Mouse (Mus musculus): Measurements from ENCODE around the gene Glmn. TPM values are rescaled to one million over a fixed set of nuclear protein-coding genes. Genes with fewer than 3 reads are reported as not detected.

Glmn gene
- polyA plus RNA-seq (2014; fragmentation: Nextera tagmentation; extraction: Ambion mirVana): 46.6 and 49.1 TPM in 2 replicates

GRCm38 (mm10) chr5:107597301-107598077, at the start of gene Glmn, which contains the start of gene Rpap2:
TSS of gene Glmn (minus strand) at chr5:107597888.
TSS of gene Rpap2 (plus strand) at chr5:107597373.
- no peaks in the 10 kb centered on the region for H3K36me3 ChIP-seq (replicated peaks; ENCODE audit: control insufficient read depth, insufficient read depth, low read depth, low read length)
- peak; percentile 95 for ATAC-seq (replicated peaks; ENCODE audit: insufficient number of reproducible peaks, low FRiP score, low TSS enrichment, low read depth)

GRCm38 (mm10) chr5:107645935-107646334, 48.2 kb upstream of the Glmn start:
- Histone ChIP-seq H3K27me3 (ENCODE audit: control insufficient read depth, insufficient read depth, low read length) (no peaks in the 10 kb centered on the region), H3K9me3 (replicated peaks; ENCODE audit: control insufficient read depth, low read length) (no peaks in the 10 kb centered on the region), H3K4me2 (ENCODE audit: low read depth, low read length) (no peak overlapping the region), H3K27ac (replicated peaks; ENCODE audit: low read depth, low read length) (no peak overlapping the region), H3K36me3 (replicated peaks; ENCODE audit: control insufficient read depth, insufficient read depth, low read depth, low read length) (no peaks in the 10 kb centered on the region), H3K4me1 (ENCODE audit: control insufficient read depth, insufficient read depth, low read length) (no peaks in the 10 kb centered on the region), H3K4me3 (ENCODE audit: low read depth, low read length) (no peak overlapping the region), H3K9ac (replicated peaks; ENCODE audit: low read length) (no peak overlapping the region)
- ATAC-seq (replicated peaks; ENCODE audit: insufficient number of reproducible peaks, low FRiP score, low TSS enrichment, low read depth): no peak
- no peak for DNase-seq (ENCODE audit: low spot score)
- 74% methylated on average over 2 of the region's 2 CpGs for WGBS

More at GRCm38 (mm10) chr5:107597301-107598077, at the start of gene Glmn, which contains the start of gene Rpap2:
- Histone ChIP-seq H3K4me3 (ENCODE audit: low read depth, low read length) (peak within 1 kb of the TSS; percentile 70), H3K4me1 (ENCODE audit: control insufficient read depth, insufficient read depth, low read length) (no peaks in the 10 kb centered on the region), H3K9ac (replicated peaks; ENCODE audit: low read length) (peak within 1 kb of the TSS; percentile 82), H3K27ac (replicated peaks; ENCODE audit: low read depth, low read length) (peak within 1 kb of the TSS; percentile 67; the same call in 1 of the 2 replicates), H3K9me3 (replicated peaks; ENCODE audit: control insufficient read depth, low read length) (no peaks in the 10 kb centered on the region), H3K27me3 (ENCODE audit: control insufficient read depth, insufficient read depth, low read length) (no peaks in the 10 kb centered on the region), H3K4me2 (ENCODE audit: low read depth, low read length) (peak within 1 kb of the TSS; percentile 35)
- DNase-seq (ENCODE audit: low spot score): peak; percentile 84
- under 1% methylated on average over 54 of the region's 64 CpGs for WGBS

GRCm38 (mm10) chr5:107644595-107644994, 46.9 kb upstream of the Glmn start:
- Histone ChIP-seq H3K36me3 (replicated peaks; ENCODE audit: control insufficient read depth, insufficient read depth, low read depth, low read length) (no peaks in the 10 kb centered on the region; the same call in 1 of the 2 replicates), H3K9me3 (replicated peaks; ENCODE audit: control insufficient read depth, low read length) (no peaks in the 10 kb centered on the region), H3K9ac (replicated peaks; ENCODE audit: low read length) (no peak overlapping the region), H3K27me3 (ENCODE audit: control insufficient read depth, insufficient read depth, low read length) (no peaks in the 10 kb centered on the region), H3K4me3 (ENCODE audit: low read depth, low read length) (no peak overlapping the region), H3K4me1 (ENCODE audit: control insufficient read depth, insufficient read depth, low read length) (no peaks in the 10 kb centered on the region), H3K4me2 (ENCODE audit: low read depth, low read length) (no peak overlapping the region), H3K27ac (replicated peaks; ENCODE audit: low read depth, low read length) (no peak overlapping the region)
- WGBS: 79% methylated on average over 2 of the region's 2 CpGs
- no peak for ATAC-seq (replicated peaks; ENCODE audit: insufficient number of reproducible peaks, low FRiP score, low TSS enrichment, low read depth)
- DNase-seq (ENCODE audit: low spot score): no peak

GRCm38 (mm10) chr5:107638366-107638765, 40.7 kb upstream of the Glmn start:
- H3K4me2 ChIP-seq (ENCODE audit: low read depth, low read length): no peak overlapping the region
- no peak for ATAC-seq (replicated peaks; ENCODE audit: insufficient number of reproducible peaks, low FRiP score, low TSS enrichment, low read depth)
- 92% methylated on average over 8 of the region's 8 CpGs for WGBS

GRCm38 (mm10) chr5:107637106-107637505, 39.4 kb upstream of the Glmn start:
- H3K36me3 ChIP-seq (replicated peaks; ENCODE audit: control insufficient read depth, insufficient read depth, low read depth, low read length): no peaks in the 10 kb centered on the region; the same call in 1 of the 2 replicates
- H3K9ac ChIP-seq (replicated peaks; ENCODE audit: low read length): no peak overlapping the region
- no peak for DNase-seq (ENCODE audit: low spot score)
- H3K27me3 ChIP-seq (ENCODE audit: control insufficient read depth, insufficient read depth, low read length): no peaks in the 10 kb centered on the region
- no peak for ATAC-seq (replicated peaks; ENCODE audit: insufficient number of reproducible peaks, low FRiP score, low TSS enrichment, low read depth)
- no peak overlapping the region for H3K27ac ChIP-seq (replicated peaks; ENCODE audit: low read depth, low read length)
- no peaks in the 10 kb centered on the region for H3K9me3 ChIP-seq (replicated peaks; ENCODE audit: control insufficient read depth, low read length)
- WGBS: 62% methylated on average over 1 of the region's 1 CpGs
- no peak overlapping the region for H3K4me2 ChIP-seq (ENCODE audit: low read depth, low read length)
- H3K4me1 ChIP-seq (ENCODE audit: control insufficient read depth, insufficient read depth, low read length): no peaks in the 10 kb centered on the region
- H3K4me3 ChIP-seq (ENCODE audit: low read depth, low read length): no peak overlapping the region

More at GRCm38 (mm10) chr5:107638366-107638765, 40.7 kb upstream of the Glmn start:
- H3K4me1 ChIP-seq (ENCODE audit: control insufficient read depth, insufficient read depth, low read length): no peaks in the 10 kb centered on the region
- no peak overlapping the region for H3K9ac ChIP-seq (replicated peaks; ENCODE audit: low read length)
- H3K36me3 ChIP-seq (replicated peaks; ENCODE audit: control insufficient read depth, insufficient read depth, low read depth, low read length): no peaks in the 10 kb centered on the region; the same call in 1 of the 2 replicates
- no peaks in the 10 kb centered on the region for H3K27me3 ChIP-seq (ENCODE audit: control insufficient read depth, insufficient read depth, low read length)
- H3K27ac ChIP-seq (replicated peaks; ENCODE audit: low read depth, low read length): no peak overlapping the region
- H3K9me3 ChIP-seq (replicated peaks; ENCODE audit: control insufficient read depth, low read length): no peaks in the 10 kb centered on the region
- H3K4me3 ChIP-seq (ENCODE audit: low read depth, low read length): no peak overlapping the region
- no peak for DNase-seq (ENCODE audit: low spot score)

GRCm38 (mm10) chr5:107633651-107634050, 36.0 kb upstream of the Glmn start:
- no peaks in the 10 kb centered on the region for H3K4me1 ChIP-seq (ENCODE audit: control insufficient read depth, insufficient read depth, low read length)
- 89% methylated on average over 4 of the region's 4 CpGs for WGBS
- no peak overlapping the region for H3K27ac ChIP-seq (replicated peaks; ENCODE audit: low read depth, low read length)
- no peaks in the 10 kb centered on the region for H3K9me3 ChIP-seq (replicated peaks; ENCODE audit: control insufficient read depth, low read length)
- H3K9ac ChIP-seq (replicated peaks; ENCODE audit: low read length): no peak overlapping the region
- no peaks in the 10 kb centered on the region for H3K27me3 ChIP-seq (ENCODE audit: control insufficient read depth, insufficient read depth, low read length)
- no peak for DNase-seq (ENCODE audit: low spot score)
- ATAC-seq (replicated peaks; ENCODE audit: insufficient number of reproducible peaks, low FRiP score, low TSS enrichment, low read depth): no peak
- H3K4me2 ChIP-seq (ENCODE audit: low read depth, low read length): no peak overlapping the region
- no peaks in the 10 kb centered on the region for H3K36me3 ChIP-seq (replicated peaks; ENCODE audit: control insufficient read depth, insufficient read depth, low read depth, low read length)
- H3K4me3 ChIP-seq (ENCODE audit: low read depth, low read length): no peak overlapping the region

GRCm38 (mm10) chr5:107621327-107621726, 23.6 kb upstream of the Glmn start:
- whole genome bisulfite sequencing: 92% methylated on average over 3 of the region's 3 CpGs
- Histone ChIP-seq H3K36me3 (replicated peaks; ENCODE audit: control insufficient read depth, insufficient read depth, low read depth, low read length) (no peaks in the 10 kb centered on the region; the same call in 1 of the 2 replicates), H3K27ac (replicated peaks; ENCODE audit: low read depth, low read length) (no peak overlapping the region), H3K27me3 (ENCODE audit: control insufficient read depth, insufficient read depth, low read length) (no peaks in the 10 kb centered on the region), H3K9ac (replicated peaks; ENCODE audit: low read length) (no peak overlapping the region), H3K9me3 (replicated peaks; ENCODE audit: control insufficient read depth, low read length) (no peaks in the 10 kb centered on the region), H3K4me3 (ENCODE audit: low read depth, low read length) (no peak overlapping the region), H3K4me2 (ENCODE audit: low read depth, low read length) (no peak overlapping the region), H3K4me1 (ENCODE audit: control insufficient read depth, insufficient read depth, low read length) (no peaks in the 10 kb centered on the region)
- no peak for ATAC-seq (replicated peaks; ENCODE audit: insufficient number of reproducible peaks, low FRiP score, low TSS enrichment, low read depth)
- no peak for DNase-seq (ENCODE audit: low spot score)

GRCm38 (mm10) chr5:107617986-107618385, 20.3 kb upstream of the Glmn start:
- Histone ChIP-seq H3K9ac (replicated peaks; ENCODE audit: low read length) (no peak overlapping the region), H3K4me3 (ENCODE audit: low read depth, low read length) (no peak overlapping the region), H3K9me3 (replicated peaks; ENCODE audit: control insufficient read depth, low read length) (no peaks in the 10 kb centered on the region), H3K4me2 (ENCODE audit: low read depth, low read length) (no peak overlapping the region), H3K36me3 (replicated peaks; ENCODE audit: control insufficient read depth, insufficient read depth, low read depth, low read length) (no peaks in the 10 kb centered on the region; the same call in 1 of the 2 replicates), H3K27ac (replicated peaks; ENCODE audit: low read depth, low read length) (no peak overlapping the region), H3K27me3 (ENCODE audit: control insufficient read depth, insufficient read depth, low read length) (no peaks in the 10 kb centered on the region), H3K4me1 (ENCODE audit: control insufficient read depth, insufficient read depth, low read length) (no peaks in the 10 kb centered on the region)
- ATAC-seq (replicated peaks; ENCODE audit: insufficient number of reproducible peaks, low FRiP score, low TSS enrichment, low read depth) (no peak), DNase-seq (ENCODE audit: low spot score) (no peak)
- WGBS: 88% methylated on average over 6 of the region's 6 CpGs
